Mouse (Mus musculus) mature B cell (primary cell): Measurements from ENCODE around the gene Smgc.
"Not testable (repeated sequence)": the region's sequence is repeated elsewhere in the genome, so short reads cannot be mapped to it uniquely, and the experiment has no call there.

Experiments used
- in situ Hi-C: fragments of 300-500 bp; cut with MboI; formaldehyde crosslinking; loops from 2 replicates; pipeline ENCODE4 v1.14.3; 2019

Smgc gene

GRCm38 (mm10) chr15:91837965-91838364 is at the start of gene Smgc:
Smgc (plus strand) TSS chr15:91838265.
- in situ Hi-C loops = no loop called here

- in situ Hi-C loops = no loop called here
Observed at GRCm38 (mm10) chr15:91788338-91788737, 49.7 kb upstream of the Smgc start.

DNA sequence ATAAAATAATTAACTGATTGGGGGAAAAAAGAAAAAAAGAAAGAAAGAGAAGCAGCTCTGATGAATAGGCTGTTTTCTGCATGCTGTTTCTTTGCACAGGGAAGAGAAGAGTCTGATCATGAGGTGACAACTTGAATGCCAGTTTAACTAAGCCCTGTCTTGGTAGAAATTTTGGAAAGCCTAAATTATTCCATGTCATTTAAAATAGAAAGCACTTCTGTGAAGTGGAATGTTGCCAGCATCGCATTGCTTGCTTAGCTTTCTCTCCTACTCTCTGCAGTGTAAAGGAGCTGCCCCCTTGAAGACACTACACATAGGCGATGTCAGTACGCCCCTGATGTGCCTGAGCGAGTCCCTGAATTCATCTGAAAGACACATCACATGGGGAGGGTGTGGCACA is 31.6 kb upstream of the Smgc start:
- in situ Hi-C loops = no loop called here

DNA sequence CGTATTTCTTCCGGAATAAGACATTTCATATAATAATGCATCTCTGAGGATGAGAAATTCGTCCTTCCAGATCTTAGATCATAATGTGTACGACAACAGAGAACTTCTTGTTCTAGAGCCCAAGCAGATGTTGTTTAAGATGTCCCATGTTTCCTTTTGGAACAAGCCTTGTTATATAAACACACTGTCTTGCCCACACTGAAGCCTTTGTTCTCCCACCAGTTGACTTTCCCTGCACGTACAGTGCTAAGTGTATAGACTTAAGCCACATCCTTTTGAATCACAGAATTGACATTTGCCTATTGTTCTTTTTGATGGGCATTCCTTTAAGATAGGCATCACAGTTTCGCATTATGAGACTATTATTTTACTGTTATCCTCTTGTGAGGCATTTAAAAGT is 2.7 kb upstream of the Smgc start:
- in situ Hi-C loops = no loop called here

DNA sequence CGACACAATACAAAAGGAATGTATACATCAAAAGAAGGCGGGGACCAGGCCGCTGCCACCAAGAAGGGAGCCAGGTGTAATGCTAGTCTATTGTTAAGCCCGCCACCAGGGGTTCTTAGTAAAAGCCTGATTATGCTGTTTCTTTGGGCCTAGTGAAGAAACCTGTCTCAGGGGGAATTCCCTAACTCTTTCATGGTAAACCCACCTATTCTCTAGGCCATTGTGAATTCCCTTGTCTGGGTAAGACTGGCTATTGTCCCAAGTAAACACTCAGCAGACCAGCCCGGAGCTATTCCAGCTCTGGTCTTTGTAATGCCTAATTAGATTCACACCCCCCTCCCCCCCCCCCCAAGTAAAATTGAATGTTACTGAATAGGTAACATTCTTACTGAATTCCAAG is 26.1 kb downstream of the Smgc start:
- in situ Hi-C loops = not testable (repeated sequence)

- in situ Hi-C loops = no loop called here
Observed at GRCm38 (mm10) chr15:91900245-91900644, 62.2 kb downstream of the Smgc start.

GRCm38 (mm10) chr15:91907046-91907445 is 69.0 kb downstream of the Smgc start:
- in situ Hi-C loops = not testable (repeated sequence)
